Mouse (Mus musculus): ENCODE results near the gene Ptov1. TPM values are rescaled to one million over a fixed set of nuclear protein-coding genes. Genes with fewer than 3 reads are reported as not detected.

Gene Ptov1
- total RNA-seq, 2 experiments from 2014 or later, result 126 to 137 TPM

- DNase-seq, result no peak
- no peak overlapping the region for H3K27ac ChIP-seq
- TF ChIP-seq CTCF (IDR thresholded peaks at IDR 0.05), result no peak
- peak overlapping the region; percentile 99 for H3K4me3 ChIP-seq
- intact Hi-C loops (cut with DNase I), result loop anchor here (10.0 kb wide), 1 partner anchor 169 kb away; no protein-coding TSS in a partner anchor
Observed at GRCm38 (mm10) chr7:44813985-44814384, 55.6 kb downstream of the Ptov1 start.

Small RNA genes lying within 50 kb of the gene (microRNA-seq; reads per million reads assigned to microRNA genes)
- not detected for gene Mir707

Other genes starting within 250 kb of the Ptov1 start
- 10 to 100 TPM; 32.0 to 36.7 TPM for gene Myh14, start 198.9 kb downstream of the Ptov1 start, total RNA-seq (2021)
- not detected for gene Izumo2, start 161.0 kb downstream of the Ptov1 start, total RNA-seq (2021)
- 10 to 100 TPM; 17.1 to 22.9 TPM for gene Vrk3, start 121.4 kb downstream of the Ptov1 start, total RNA-seq (2021)
- gene Zfp473, start 118.7 kb downstream of the Ptov1 start, total RNA-seq (2021), result under 1 TPM in 1 of 2 experiments, not detected in 1; 0.11 TPM
- 10 to 100 TPM; 21.8 to 26.6 TPM for gene Nup62, start 53.7 kb downstream of the Ptov1 start, total RNA-seq (2021)
- 1 to 10 TPM; 1.6 to 3.3 TPM for gene Il4i1, start 53.4 kb downstream of the Ptov1 start, total RNA-seq (2021)
- 100 to 1,000 TPM in 1 of 2 experiments, 10 to 100 TPM in 1; 74.7 to 115 TPM for gene Atf5, start 53.1 kb downstream of the Ptov1 start, total RNA-seq (2021)
- gene Akt1s1, start 20.8 kb downstream of the Ptov1 start, total RNA-seq (2021), result 100 to 1,000 TPM; 128 to 137 TPM
- 10 to 100 TPM; 40.8 to 56.4 TPM for gene Tbc1d17, start 20.7 kb downstream of the Ptov1 start, total RNA-seq (2021)
- 10 to 100 TPM; 19.4 to 21.2 TPM for gene Pnkp, start 12.6 kb downstream of the Ptov1 start, total RNA-seq (2021)
- gene Med25, start 22.9 kb upstream of the Ptov1 start, total RNA-seq (2021), result 10 to 100 TPM; 53.1 to 68.5 TPM
- gene Fuz, start 26.3 kb upstream of the Ptov1 start, total RNA-seq (2021), result 10 to 100 TPM; 16.4 to 18.6 TPM
- 10 to 100 TPM; 59.1 to 62.6 TPM for gene Ap2a1, start 59.7 kb upstream of the Ptov1 start, total RNA-seq (2021)
- not detected for gene Tsks, start 73.4 kb upstream of the Ptov1 start, total RNA-seq (2021)
- gene Cpt1c, start 105.1 kb upstream of the Ptov1 start, total RNA-seq (2021), result 1 to 10 TPM in 1 of 2 experiments, under 1 TPM in 1; 0.92 to 2.3 TPM
- gene Prmt1, start 116.8 kb upstream of the Ptov1 start, total RNA-seq (2021), result 100 to 1,000 TPM; 126 to 136 TPM
- 10 to 100 TPM; 18.4 to 18.9 TPM for gene Irf3, start 127.9 kb upstream of the Ptov1 start, total RNA-seq (2021)
- gene Bcl2l12, start 128.9 kb upstream of the Ptov1 start, total RNA-seq (2021), result 1 to 10 TPM; 7.6 to 9.7 TPM
- gene Scaf1, start 146.6 kb upstream of the Ptov1 start, total RNA-seq (2021), result 10 to 100 TPM; 41.7 to 44.3 TPM
- 10 to 100 TPM; 22.6 to 25.5 TPM for gene Rras, start 148.2 kb upstream of the Ptov1 start, total RNA-seq (2021)
- gene Prr12, start 183.1 kb upstream of the Ptov1 start, total RNA-seq (2021), result 10 to 100 TPM; 12.8 to 16.1 TPM
- 10 to 100 TPM; 30.2 to 32.9 TPM for gene Nosip, start 192.6 kb upstream of the Ptov1 start, total RNA-seq (2021)
- 10 to 100 TPM in 1 of 2 experiments, 1 to 10 TPM in 1; 8.1 to 11.0 TPM for gene Prrg2, start 192.9 kb upstream of the Ptov1 start, total RNA-seq (2021)
- gene Rcn3, start 222.4 kb upstream of the Ptov1 start, total RNA-seq (2021), result 10 to 100 TPM in 1 of 2 experiments, 1 to 10 TPM in 1; 7.2 to 20.2 TPM
- gene Fcgrt, start 234.1 kb upstream of the Ptov1 start, total RNA-seq (2021), result 10 to 100 TPM; 33.6 to 38.5 TPM

All from gastrocnemius, adult 2 months (tissue).